Mouse (Mus musculus) gastrocnemius, postnatal 14 days (tissue): ENCODE data around the gene Morn1. TPM values are rescaled to one million over a fixed set of nuclear protein-coding genes. Genes with fewer than 3 reads are reported as not detected.

Source experiments
- DNase-seq: peaks from one replicate; pipeline ENCODE4 v3.0.0; 2021; ENCODE audit warnings: mixed read lengths
- intact Hi-C: fragments of 180-260 bp; cut with DNase I; formaldehyde crosslinking; loops from one replicate; pipeline ENCODE4 v1.15.1; 2025; ENCODE audit warnings: low total_unique reads
- total RNA-seq, 2 experiments: library from RNA; stranded (reverse); gene quantifications; 2 replicates each; pipeline ENCODE4 v1.2.3; 2021

Gene Morn1
- total RNA-seq, 2 experiments from 2014 or later: 2.3 to 2.9 TPM

DNA sequence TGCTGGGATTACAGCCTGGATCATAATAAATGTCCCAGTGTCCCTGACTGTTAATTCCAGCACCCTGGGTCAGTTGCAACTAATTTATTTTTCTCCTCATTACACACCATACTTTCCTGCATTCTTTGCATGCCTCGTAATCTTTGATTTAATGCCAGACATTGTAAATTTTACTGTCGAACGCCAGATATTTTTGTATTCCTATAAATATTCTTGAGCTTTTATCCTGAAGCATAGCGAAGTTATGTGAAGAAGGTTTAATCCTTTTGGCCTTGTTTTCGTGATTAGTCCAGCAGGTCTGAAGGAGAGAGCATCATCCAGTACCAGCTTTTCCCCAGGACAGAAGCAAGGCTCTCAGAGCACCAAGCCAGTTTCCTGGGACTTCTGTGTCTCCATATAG is 23.1 kb downstream of the Morn1 start:
- intact Hi-C loops: no loop called here
- DNase-seq: no peak

GRCm38 (mm10) chr4:155113766-155114410 is 27.5 kb downstream of the Morn1 start:
- peak; percentile 41 for DNase-seq
- intact Hi-C loops: no loop called here

DNA sequence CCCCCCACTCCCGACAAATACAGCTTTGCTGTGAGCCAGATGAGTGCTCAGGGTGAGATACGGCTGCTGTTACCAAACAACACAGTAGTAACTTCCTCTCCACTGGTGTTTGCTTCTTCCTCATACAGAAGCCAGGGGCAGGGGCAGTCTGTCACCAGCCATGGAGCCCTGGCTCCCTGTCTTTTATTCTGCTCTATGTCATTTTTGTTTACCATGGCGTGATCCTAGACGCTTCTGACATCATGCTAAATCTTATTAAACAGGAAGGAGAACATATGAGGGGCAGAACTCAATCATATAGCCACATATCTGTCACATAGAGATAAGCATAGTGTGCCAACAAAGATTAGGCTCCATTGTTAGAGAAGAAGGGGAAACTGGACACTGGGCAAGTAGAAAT is 30.2 kb downstream of the Morn1 start:
- intact Hi-C loops: no loop called here
- DNase-seq: no peak

GRCm38 (mm10) chr4:155117396-155117978 is 31.1 kb downstream of the Morn1 start:
- intact Hi-C loops: no loop called here
- no peak for DNase-seq

GRCm38 (mm10) chr4:155118278-155118677 is 31.9 kb downstream of the Morn1 start:
- intact Hi-C loops: no loop called here
- no peak for DNase-seq

DNA sequence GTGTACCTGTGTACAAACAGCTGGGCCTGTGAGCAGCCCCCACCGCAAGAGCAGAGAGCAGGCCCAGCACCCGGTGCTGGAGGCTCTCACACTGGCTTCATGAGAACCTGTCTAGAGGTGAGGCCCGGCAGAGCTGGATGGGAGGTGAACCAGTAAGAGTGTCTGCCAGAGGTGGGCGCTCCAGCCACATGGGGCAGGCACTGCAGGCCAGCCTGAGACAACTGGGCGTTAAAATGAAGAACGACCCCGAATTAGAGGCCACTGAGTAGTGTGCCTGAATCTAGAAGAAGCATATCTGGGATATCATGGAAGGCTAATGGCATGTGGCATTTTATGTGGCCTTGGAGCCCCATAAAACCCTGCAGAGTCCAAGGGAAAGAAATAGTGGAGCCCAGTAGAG is 33.7 kb downstream of the Morn1 start:
- DNase-seq: no peak
- intact Hi-C loops: loop anchor here (10.0 kb wide), 1 partner anchor 125 kb away; the partner anchor contains the start of gene Faap20

- intact Hi-C loops: loop anchor here (10.0 kb wide), 1 partner anchor 124 kb away; the partner anchor contains the start of gene Faap20
- no peak for DNase-seq
These were observed 34.2 kb downstream of the Morn1 start for GRCm38 (mm10) chr4:155120583-155120982.

GRCm38 (mm10) chr4:155121222-155121621 is 34.8 kb downstream of the Morn1 start:
- DNase-seq: no peak
- intact Hi-C loops: loop anchor here (10.0 kb wide), 1 partner anchor 124 kb away; the partner anchor contains the start of gene Faap20

DNA sequence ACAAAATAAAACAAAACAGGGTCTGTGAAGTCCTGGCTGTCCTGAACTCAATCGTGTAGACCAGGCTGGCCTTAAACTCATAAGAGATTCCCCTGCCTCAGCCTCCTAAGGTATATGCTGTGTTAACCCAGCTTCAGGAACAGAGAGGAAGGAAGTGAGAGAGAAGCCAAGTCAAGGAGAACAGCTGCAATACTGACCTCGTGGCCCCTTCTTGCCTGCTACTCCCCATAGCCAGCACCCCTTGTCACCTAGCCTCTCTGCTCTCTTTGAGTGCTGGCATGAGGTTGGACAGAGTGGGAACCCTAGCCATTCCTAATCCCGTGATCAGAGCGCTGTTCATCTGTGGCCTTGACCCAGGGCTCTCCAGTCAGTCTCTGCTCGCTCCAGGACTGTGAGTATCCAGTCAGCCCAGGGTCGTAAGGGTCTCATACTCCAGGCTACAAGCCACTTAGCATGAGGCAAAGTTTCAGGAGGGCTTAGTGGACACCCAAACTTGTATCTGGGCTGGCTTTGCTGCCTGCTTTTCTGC is 35.6 kb downstream of the Morn1 start:
- intact Hi-C loops: loop anchor here (10.0 kb wide), 1 partner anchor 123 kb away; the partner anchor contains the start of gene Faap20

GRCm38 (mm10) chr4:155122444-155123040 is 36.2 kb downstream of the Morn1 start:
- intact Hi-C loops: loop anchor here (10.0 kb wide), 1 partner anchor 122 kb away; the partner anchor contains the start of gene Faap20
- DNase-seq: peak; percentile 75

More for the DNA sequence above, 35.6 kb downstream of the Morn1 start:
- DNase-seq: no peak

GRCm38 (mm10) chr4:155123868-155124534 is 37.6 kb downstream of the Morn1 start:
- no peak for DNase-seq
- intact Hi-C loops: loop anchor here (10.0 kb wide), 1 partner anchor 121 kb away; the partner anchor contains the start of gene Faap20

- intact Hi-C loops: loop anchor here (10.0 kb wide), 1 partner anchor 119 kb away; the partner anchor contains the start of gene Faap20
- no peak for DNase-seq
These were observed 38.9 kb downstream of the Morn1 start for GRCm38 (mm10) chr4:155125310-155125709.

DNA sequence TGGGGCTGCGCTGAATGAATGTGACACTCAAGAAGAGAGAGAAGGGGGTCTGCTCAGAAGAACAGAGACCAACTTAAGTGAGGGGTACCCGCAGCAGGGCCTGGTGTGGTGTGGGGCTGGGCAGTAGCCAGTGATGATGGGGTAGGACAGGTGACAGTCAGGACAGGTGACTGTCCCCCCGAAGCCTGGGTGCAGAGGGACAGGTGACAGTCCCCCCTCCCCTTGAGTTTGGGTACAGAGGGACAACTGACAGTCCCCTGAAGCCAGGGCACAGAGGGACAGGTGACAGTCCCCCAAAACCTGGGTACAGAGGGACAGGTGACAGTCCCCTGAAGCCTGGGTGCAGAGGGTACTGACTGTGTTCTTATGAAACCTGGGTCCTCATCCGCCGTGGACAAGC is 39.8 kb downstream of the Morn1 start:
- intact Hi-C loops: loop anchor here (10.0 kb wide), 1 partner anchor 119 kb away; the partner anchor contains the start of gene Faap20
- no peak for DNase-seq

GRCm38 (mm10) chr4:155126602-155127372 is 40.4 kb downstream of the Morn1 start:
- no peak for DNase-seq
- intact Hi-C loops: loop anchor here (10.0 kb wide), 1 partner anchor 118 kb away; the partner anchor contains the start of gene Faap20

- DNase-seq: peak; percentile 8
- intact Hi-C loops: loop anchor here (10.0 kb wide), 1 partner anchor 116 kb away; the partner anchor contains the start of gene Faap20
These were observed 42.0 kb downstream of the Morn1 start for GRCm38 (mm10) chr4:155128411-155128810.

DNA sequence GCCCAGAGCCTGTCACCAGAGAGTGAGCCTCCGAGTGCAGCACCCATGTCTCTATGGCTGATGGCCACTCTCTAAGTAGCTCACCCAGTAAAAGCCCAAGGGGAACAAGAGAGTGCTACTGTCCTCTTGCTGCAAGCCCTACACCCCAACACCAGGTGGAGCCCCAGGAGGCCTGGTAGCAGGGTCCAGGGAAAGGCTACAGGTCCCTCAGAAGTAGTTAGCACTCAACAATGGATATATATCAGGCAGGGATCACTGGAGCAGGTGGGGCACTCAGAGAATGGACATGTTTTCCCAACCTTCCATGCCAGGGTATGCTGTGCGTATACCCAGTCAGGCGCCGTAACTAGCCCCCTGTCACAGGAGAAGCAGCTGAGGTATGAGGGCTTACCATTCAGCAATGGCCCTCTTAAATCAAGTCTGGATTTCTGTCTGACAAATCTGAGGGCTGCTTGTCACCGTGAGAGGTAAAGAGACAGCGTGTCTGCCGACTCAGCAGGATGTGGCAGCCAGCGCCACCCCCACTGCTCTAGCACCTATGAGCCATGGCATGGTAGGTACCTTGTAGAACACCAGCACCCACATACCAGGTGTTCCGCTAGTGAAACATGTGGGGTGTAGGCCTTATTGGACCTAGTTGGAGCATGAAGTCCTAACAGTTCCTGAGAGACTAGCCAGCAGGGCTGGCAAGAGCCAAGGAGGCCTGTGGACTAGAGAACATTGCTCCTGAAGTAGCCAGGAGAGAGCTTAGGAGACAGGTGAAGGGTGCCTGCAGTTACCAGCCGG is 42.9 kb downstream of the Morn1 start:
- intact Hi-C loops: loop anchor here (10.0 kb wide), 1 partner anchor 115 kb away; the partner anchor contains the start of gene Faap20
- DNase-seq: no peak

- intact Hi-C loops: loop anchor here (5.0 to 10.0 kb wide), 2 partner anchors 33 to 115 kb away; partner anchors contain the start of gene Faap20
- peak; percentile 85 for DNase-seq
These were observed 43.6 kb downstream of the Morn1 start for GRCm38 (mm10) chr4:155129996-155130395.

DNA sequence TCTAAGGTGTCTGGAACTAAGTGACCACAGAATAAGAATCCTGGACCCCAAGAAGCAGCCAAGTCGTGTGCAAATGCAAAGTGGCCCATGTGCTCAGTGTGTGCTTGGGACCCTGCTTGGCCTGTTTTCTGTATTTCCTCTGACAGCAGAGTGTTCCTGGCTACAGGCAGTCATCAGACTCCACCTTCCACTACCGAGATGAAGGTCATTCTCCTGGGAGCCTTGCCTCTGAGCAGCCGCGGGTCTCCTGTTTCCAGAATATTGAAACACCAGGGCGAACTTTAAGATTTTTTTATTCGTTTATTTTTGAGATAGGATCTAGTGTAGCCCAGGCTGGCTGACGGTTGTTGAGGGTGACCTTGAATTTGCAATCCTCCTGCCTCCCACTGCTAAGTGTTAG is 44.2 kb downstream of the Morn1 start:
- no peak for DNase-seq
- intact Hi-C loops: loop anchor here (5.0 kb wide), 1 partner anchor 33 kb away; no protein-coding TSS in a partner anchor
